Mouse (Mus musculus) retina, postnatal 1 day (tissue): ENCODE results near the gene Chchd6.

Experiments used
- DNase-seq: peaks from one replicate; pipeline ENCODE4 v3.0.0-alpha.2; 2012

Chchd6 gene

GRCm38 (mm10) chr6:89595018-89595776 lies at the start of gene Chchd6:
Gene Chchd6 (minus strand): TSS chr6:89595652.
- DNase-seq = peak; percentile 96

DNA sequence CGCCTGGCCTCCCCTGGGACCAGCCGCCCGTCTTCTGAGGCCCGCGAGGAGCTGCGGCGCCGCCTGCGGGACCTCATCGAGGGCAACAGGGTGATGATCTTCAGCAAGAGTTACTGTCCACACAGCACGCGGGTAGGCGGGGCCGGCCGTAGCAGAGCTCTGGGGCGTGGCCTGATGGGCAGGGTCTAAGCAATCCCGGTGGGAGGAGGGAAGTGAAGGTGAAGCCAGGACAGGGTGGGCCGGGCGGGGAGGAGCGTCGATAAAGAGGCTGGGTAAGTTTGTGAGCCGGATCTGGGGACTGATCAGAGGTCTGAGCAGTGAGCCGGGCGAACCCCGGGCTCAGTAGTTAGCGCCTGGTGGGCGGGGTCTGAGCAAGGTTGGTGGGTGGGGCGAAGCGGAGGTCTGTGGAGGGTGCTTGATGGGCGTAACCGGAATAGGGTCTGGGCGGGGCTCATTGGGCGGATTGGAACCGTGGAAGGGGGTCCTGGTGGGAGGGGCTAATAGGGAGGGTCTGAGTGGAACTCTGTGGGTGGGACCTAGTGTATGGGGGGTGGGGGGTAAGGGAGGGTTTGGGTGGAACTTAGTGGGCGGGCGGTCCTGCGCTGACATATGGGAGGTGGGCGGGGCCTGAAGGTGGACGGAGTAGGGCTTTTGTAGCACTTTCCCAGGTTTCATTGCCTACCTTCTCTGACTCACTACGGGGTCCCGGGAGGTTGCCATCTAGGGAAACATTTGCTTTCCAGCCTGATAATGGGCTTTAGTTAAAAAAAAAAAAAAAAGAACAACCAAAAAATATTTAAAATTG lies 49.0 kb upstream of the Chchd6 start:
- DNase-seq = peak; percentile 95

GRCm38 (mm10) chr6:89643798-89644270 lies 48.4 kb upstream of the Chchd6 start, which contains the start of gene Txnrd3:
Gene Txnrd3 (plus strand): TSS chr6:89643988.
- DNase-seq = peak; percentile 94

DNA sequence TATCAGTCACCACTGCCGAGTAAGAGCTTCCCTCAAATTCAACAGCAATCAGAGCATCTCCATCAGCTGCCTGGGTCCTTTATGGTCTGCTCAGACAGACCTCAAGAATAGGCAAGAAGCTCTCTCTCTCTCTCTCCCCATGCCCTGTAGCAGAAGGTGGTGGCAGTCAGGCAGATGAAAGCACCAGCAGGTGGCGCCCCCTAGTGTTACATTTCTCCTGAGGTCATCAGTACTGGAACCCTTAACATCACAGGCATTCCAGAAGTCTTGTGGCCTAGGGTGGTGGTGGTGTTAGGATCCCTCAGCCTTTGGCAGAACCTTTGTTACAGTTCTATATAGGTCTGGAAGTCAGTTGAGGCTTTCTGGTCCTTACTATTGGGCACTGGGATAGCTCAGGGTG lies 43.6 kb upstream of the Chchd6 start:
- peak; percentile 63 for DNase-seq

- no peak for DNase-seq
These were observed 42.5 kb upstream of the Chchd6 start for GRCm38 (mm10) chr6:89637977-89638376.

DNA sequence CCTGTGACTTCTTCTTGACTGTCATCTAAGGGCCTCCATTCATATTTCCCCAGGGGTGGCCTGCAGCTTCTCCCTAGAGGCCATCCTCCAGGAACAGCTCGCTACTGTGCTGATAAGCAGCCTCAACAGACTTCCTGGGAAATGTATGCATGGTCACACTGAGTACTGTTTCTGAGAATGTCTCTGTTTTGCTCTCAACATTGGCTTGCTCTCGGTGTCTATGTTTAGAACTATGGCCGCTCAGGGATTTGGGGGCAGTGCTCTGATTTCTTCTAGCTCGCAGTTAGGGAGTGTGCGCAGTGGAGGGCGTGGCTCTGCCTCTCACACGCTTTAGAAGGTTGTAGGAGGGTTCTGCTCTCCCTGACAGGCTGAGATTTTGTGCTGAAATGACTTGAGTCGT lies 38.9 kb upstream of the Chchd6 start:
- no peak for DNase-seq

DNA sequence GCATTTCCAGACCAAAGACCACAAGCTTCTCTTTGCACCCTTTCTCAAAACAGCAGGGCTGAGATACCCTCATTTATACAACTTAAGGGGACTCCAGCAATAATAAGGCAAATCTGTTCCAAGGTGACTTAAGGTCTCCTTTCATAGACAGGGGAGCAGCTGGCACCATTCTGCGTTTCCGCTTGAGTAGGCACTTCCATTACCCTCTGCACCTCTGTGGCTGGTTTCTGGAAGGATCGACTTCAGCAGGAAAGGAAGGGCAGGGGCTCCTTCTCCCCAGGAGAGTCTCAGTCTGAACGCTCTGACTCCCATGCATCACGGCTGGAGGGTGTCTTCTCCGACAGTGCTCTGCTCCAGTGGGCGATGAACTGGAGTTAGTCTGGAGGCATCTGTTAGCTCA lies 37.7 kb upstream of the Chchd6 start:
- DNase-seq = peak; percentile 33

DNA sequence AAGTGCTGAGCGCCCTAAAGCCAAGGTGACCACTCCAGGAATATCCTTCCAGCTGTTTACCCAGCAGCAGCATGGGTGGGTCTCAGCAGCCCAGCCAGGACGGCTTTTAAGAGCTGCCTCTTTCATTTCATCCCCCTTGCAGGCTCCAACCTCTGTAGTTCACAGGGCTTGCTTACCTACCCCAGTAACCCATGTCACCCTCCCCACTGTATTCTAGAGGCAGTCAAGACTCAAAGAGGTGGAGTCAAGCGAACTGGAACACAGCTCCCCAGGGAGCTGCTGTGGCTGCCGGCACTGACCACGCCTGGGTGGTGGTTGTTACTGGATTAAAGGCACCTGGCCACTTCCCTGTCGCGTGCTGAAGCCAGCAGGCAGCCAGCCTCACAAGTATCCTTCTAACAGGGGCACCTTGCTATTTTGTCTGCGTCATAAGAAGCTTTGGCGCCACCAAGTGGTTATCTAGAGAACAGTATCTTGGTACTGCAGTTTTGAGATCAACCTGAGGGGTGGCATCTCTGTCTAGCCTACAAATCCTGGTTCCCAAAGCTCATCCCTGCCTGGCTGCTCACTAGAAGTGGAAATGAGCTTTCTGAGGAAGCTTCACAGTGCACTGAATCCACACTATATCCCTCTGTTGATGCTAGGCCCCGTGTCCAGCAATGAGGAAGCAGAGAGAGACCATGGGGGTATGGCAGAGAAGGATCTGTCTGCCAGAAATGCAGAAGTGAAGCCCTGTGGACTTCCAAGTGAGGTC lies 36.5 kb upstream of the Chchd6 start:
- peak; percentile 92 for DNase-seq

GRCm38 (mm10) chr6:89628045-89628785 lies 32.8 kb upstream of the Chchd6 start:
- no peak for DNase-seq

DNA sequence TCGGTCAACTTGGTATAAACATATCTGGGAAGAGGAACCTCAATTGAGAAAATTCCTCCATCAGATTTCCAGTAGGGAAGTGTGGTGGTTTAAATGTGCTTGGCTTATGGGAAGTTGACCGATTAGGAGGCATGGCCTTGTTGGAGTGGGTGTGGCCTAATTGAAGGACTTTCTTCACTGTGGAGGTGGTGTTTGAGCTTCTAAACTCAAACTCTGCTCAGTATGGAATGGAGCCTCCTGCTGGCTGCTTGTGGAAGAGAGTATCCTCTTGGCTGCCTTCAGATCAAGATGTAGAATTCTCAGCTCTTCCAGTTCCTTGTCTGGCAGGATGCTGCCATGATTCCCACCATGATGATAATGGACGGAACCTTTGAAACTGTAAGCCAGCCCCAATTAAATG lies 27.2 kb upstream of the Chchd6 start:
- no peak for DNase-seq

DNA sequence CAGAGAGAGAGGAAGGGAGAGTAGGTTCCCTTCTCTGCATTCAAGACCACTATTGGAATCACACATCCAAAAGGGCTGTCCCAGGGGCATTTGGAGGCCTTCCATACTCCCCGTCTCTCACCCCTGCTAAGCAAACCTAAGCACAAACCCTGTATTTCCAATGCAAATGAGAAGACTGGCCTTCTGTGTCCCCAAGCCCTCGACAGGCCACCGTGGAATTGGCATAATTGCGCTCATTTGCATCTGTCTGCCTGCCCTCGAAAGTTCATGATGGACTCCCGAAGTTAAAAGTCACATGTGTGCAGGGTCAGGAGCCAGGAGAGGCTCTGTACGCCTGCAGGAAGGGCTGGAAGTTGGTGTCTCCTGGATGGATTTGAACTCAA lies 19.9 kb upstream of the Chchd6 start:
- DNase-seq = no peak

GRCm38 (mm10) chr6:89614596-89615372 lies 19.3 kb upstream of the Chchd6 start:
- no peak for DNase-seq

DNA sequence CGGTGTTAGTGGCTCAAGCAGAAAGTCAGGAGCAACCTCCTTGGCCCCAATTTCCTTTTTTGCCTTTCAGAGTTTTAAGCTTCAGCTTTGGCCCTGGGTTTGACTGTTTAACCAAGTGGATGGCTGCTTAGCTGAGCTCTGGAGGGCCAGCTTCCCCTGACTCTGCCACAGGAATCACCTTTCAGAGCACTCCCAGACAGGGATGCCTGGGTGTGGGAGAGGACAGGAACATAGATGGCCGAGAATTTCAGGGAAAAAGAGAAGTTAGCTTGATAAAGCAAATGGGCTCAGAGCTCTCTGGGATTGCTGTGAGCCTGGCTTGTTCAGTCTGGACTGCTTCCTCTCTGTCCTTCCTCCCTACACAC lies 18.6 kb upstream of the Chchd6 start:
- DNase-seq = no peak

- DNase-seq = peak; percentile 88
These were observed 18.1 kb upstream of the Chchd6 start for GRCm38 (mm10) chr6:89613336-89614106.

DNA sequence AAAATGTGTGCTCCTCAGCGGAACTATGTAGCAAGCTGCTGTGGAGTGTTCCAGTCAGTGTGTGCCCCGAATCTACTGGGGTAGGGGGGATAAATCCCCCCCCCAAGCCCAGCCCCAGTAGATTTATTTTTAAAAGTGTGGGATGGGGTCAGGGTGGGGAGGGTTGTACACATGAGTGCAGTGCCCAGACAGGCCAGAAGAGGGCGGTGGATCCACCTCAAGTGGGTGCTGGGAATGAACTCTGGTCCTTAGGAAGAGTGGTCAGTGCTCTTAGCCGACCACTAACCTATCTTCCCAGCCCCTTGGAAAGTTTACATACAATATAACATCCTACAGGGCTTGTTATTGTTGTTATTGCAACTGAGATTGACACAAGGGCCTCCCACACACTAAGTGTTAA lies 12.5 kb upstream of the Chchd6 start:
- DNase-seq = no peak

GRCm38 (mm10) chr6:89606096-89606495 lies 10.6 kb upstream of the Chchd6 start:
- no peak for DNase-seq

GRCm38 (mm10) chr6:89596510-89596909 lies 1.1 kb upstream of the Chchd6 start:
- DNase-seq = no peak

- no peak for DNase-seq
These were observed 310 bp upstream of the Chchd6 start for GRCm38 (mm10) chr6:89595777-89596146.

- no peak for DNase-seq
These were observed 3.4 kb downstream of the Chchd6 start for GRCm38 (mm10) chr6:89592016-89592415.

- peak; percentile 39 for DNase-seq
These were observed 3.9 kb downstream of the Chchd6 start for GRCm38 (mm10) chr6:89591531-89591930.

DNA sequence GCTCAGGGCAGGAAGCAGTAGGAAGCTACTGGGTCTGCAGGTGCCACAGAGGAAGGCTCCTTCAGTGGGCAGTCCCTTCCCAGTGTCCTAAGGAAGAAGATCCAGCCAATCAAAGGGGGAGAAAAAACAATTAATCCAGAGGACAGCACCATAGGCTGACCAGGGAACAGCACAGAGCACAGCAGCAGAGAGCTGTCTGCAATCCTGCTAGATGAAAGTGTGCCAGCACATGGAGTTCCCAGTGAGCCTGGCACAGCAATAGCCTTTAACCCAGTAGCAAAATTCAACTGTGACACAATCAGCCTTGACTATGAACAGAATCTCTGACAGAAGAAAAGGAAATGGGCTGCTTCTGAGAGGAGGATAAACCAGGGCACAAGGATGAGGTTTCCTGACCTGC lies 9.8 kb downstream of the Chchd6 start:
- peak; percentile 9 for DNase-seq
